Mouse (Mus musculus) heart, postnatal 0 days (tissue): ENCODE measurements at regions not wholly inside any gene's neighbourhood (a gene's known extent, or its start where the extent isn't known, plus 50 kb on each side); places are given as distances from the start of the nearest gene placed in this dataset.

Experiments used
- CTCF ChIP-seq: IDR thresholded peaks from 2 replicates; pipeline ENCODE4 v1.5.1; 2016; ENCODE audit warnings: antibody characterized with exemption, control low read depth, low read depth
- EP300 ChIP-seq: IDR thresholded peaks from 2 replicates; pipeline ENCODE4 v1.6.1; 2016; ENCODE audit warnings: antibody characterized with exemption, low read depth

DNA sequence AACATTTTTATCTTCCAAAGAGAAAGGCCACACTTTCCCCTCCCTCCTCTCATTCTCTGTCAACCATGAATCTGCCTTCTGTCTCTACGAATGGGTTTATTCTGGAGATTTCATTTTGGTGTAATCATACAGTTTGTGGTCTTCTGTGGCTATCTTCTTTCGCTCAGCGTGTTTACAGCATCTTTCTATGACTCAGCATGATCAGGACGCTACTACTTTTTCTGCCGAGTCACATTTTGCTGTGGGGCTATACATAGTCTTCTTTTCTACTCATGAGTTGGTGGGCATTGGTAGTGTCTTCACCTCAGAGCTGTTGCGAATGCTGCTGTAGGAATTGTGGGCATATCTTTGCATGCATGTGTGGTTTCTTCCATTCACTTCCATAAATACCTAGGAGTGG is 66.3 kb upstream of the Vangl1 start:
- no peak for TF ChIP-seq EP300
- TF ChIP-seq CTCF: no peak
